Mouse (Mus musculus) 416B (cell line): Measurements from ENCODE around the gene Hspg2.

Source experiments
- DNase-seq: peaks from one replicate; pipeline ENCODE4 v3.0.0; 2011; ENCODE audit warnings: low read depth

Gene Hspg2

DNA sequence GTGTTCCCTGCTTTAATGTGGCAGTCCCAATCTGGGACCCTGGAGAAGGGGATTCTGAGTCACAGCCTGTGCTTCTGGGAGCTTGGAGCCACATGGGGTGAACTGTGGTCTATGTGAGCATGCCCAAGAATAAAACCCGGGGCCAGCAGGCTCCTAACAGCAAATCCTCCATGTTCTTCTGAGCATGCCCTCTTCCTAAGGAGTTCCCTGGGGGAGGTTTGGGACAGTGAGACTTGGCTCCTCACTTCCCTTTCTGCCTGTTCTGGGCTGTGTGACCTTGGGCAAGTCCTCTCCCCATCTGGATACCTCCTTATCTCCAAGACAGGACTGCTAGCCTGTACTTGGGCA is 12.4 kb downstream of the Hspg2 start:
- DNase-seq: no peak

DNA sequence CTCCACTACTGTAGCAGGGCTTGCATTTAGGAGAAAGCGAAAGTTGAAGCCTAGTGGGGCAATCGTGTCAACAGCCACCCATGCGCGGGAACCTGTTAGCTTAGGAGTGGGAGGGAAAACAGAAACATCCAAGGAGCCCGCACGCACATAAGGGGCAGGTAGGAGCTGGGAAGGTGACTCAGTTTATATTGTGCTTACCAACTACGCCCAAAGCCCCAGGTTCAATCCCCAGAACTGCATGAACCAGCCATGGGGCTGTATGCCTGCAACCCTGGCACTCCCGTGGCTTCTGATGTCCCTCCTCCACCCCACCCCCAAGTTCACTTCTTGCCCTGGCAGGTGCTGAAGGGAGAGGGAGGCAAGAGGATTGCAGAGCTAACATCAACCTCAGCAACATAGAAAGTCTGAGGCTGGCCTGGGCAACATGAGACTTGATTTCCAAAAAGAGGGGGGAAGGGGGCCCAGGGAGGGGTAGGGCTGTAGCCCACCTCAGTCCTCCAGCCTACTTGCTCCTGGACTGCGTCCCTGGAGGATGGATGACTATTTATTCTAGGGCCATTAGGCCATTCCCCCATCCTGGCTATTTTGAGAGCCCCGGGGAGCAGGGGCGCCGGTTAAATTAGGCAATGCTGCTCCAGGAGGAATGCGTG is 12.9 kb downstream of the Hspg2 start:
- DNase-seq: no peak

DNA sequence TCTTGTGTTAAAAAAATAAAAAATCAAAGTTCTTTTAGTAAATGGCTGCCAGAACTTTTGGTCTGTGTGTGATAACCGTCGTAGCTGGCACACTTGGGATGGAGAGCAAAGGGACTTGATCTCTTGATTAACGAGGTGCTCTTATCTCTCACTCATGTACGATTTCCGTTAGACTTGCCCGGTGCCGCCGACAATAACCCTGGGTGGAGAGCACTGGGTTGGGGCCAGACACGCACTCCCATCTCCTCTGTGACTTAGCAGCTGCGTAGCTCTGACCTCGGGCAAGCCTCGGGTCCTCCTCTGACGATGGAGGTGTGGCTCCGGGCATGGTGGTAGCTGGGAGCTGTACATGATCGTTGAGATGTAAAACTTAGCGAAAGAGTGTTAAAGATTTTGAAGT is 15.3 kb downstream of the Hspg2 start:
- no peak for DNase-seq

DNA sequence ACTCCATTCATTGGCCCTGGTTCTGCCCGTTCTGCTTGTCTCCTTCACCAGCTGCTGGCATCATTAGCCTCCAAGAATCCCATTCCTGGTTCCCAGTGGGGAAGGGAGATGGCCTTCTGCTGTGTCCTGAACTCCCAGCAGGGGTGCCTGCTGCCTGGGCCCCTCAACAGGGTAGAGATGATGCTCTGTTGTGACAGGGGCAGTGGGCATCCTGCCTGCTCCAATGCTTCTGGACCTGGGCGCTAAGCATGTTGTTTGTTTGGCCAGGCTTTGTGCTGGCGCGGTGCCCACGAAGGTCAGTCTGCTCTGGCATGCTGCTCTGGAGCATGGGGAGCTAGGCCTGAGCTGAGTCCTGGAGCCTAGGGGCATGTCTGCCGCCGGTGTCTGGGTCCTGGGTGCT is 16.0 kb downstream of the Hspg2 start:
- DNase-seq: no peak

DNA sequence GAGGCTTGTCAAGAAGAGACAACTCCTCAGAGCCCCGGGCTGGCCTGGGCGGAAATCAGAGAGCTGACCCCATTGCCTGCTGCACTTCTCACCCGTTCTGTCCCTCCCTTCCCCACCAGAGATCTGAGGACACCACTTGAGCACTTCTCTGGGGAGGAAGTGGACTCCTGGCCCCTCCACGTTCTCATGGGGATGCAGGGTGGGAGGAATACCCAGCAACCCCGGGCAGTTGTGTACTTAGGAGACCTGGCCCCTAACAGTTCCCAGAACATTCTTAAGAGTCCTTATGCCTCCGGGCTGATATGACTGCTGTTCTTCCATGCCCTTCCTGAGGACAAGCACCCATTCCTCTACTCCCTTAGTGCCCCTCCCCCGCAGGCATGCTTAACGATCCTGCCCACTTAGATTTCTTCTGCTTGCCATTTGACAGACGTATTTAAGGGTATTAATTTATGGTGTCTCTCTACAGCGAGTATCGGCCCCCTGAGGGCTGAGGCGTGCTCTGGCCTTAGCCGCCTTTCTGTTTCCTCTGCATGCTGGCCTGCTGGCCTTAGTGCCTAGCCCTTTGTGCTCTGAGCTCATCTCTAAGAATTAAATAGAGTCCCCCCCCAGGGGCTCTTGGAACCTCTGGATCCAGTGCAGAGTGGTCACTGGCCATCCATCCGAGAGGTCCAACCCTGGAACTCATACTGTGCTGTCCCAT is 16.8 kb downstream of the Hspg2 start:
- DNase-seq: no peak

DNA sequence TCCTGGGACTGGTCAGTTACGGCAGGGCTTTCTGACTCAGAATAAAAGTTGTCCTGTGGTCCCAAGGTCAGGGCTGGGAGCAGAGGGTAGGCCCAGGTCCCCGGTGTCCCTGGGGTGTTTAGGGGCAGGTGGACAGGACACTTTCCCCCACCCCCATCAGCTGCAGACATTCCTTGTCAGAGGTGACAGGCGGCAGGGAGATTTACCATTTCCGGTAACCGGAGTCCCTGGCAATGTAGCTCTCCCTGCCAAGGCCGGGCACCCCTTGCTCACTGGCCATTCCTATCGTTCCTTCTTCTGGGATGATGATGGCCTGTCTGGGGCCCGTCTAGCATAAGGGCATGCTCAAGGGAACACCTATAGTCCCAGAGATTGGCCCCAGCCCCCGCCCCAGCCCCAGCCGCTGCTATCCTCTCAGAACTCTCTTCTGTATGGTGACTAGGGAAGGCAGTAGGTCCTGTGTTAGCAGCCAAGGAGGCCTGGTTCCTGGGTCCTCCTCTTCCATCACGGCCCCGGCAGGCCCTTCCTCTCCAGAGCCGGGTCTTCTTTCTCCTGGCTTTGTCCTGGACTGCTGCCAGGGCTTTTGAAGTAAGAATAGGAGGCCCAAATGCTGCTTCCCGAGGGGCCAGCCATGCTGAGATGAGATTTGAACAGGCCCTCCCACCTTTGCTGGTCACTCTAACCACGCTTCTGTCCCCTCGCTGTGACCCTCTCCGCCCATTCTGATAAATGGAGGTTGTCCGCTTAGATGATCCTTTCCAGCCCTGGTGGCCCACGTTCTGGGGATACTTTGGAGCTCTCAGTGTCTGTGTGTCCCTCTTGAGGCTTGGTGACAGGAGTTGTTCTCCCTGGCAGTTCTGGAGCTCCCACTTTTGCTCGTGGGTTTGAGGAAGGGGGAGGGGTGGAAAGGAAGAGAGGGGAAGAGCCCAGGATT is 17.8 kb downstream of the Hspg2 start:
- DNase-seq: no peak

DNA sequence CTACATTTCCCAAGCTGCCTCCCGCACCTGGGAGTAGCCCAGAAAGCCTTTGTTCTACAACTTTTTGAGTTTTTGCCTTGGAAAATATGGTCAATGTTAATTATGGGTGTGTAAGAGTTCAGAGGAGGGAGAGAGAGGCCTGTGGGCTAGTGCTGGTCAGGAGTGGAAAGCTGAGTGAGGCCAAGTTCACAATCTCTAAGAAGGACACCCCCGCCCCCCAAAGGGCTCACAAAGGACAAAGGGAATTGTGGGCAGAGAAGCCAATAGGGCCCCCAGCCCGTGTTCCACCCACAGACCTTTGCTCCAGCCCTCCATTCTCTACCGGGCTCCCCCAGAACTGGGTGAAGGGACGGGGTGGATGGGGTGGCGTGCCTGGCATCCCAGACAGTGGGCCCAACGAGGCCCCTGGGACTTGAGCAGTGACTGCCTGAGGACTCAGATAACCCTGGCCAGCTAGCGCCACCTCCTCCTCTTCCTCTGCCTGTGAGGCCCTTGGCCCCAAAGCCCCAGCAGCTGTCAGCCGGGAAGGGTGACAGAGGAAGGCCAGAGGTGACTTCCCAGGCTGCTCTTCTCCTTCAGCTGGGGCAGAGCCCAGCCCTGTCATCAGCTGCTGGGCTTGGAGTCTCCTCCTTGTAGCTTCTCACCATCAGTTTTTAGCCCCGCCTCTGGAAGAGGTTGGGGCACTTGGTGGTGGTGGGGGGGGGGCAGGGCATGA is 18.9 kb downstream of the Hspg2 start:
- no peak for DNase-seq

DNA sequence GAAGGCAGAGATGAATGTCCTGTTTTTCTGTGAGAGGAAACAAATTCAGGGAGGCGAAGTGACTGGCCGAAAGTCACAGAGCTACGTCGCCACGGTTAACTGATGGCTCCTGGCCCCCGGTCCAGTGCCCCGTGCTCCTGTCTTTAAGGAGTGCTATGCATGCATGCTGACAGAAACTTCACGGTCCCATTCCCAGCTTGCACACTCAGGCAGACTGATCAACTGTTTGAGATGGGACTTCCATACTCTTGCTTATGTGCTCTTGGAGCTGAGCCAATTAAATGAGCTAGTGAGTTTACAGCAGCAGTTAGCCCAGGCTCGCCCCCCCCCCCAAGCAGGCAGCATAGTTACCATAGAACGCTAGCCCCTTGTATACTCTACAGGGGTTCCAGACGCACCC is 19.5 kb downstream of the Hspg2 start:
- DNase-seq: no peak

DNA sequence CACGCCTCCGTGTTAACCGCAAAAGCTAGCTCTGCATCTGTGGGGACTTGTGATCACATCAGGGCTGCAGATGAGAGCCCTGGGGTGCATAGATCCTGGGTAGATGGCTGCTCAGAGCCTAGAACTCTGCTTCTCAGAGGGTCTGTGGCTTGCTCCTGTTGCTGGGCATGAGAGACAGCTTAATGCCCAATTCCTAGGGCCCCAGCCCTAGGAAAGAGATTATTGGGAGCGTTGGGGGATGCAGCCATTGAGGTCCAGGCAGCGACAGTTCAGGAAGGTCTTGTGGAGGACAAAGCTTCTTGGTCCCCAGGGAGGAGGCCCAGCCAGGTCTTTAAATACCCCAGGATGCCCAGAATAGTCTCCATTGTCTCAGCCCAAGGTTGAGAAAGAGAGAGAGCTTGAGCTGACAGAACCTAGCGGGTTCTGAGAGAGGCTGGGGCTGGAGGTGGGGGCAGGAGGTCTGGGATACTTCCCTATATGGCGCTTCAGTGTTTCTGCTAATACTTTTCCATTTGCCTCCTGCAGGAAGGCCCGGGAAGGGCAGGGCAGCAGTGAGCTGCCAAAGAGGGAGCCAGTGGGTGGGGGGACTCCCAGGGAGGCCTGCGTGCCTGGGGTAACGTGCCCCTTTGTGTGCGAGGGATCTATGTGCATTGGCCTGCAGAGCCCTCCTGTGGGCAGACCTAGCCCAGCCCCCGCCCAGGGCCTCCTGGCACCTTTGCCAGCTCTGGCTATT is 20.2 kb downstream of the Hspg2 start:
- no peak for DNase-seq

DNA sequence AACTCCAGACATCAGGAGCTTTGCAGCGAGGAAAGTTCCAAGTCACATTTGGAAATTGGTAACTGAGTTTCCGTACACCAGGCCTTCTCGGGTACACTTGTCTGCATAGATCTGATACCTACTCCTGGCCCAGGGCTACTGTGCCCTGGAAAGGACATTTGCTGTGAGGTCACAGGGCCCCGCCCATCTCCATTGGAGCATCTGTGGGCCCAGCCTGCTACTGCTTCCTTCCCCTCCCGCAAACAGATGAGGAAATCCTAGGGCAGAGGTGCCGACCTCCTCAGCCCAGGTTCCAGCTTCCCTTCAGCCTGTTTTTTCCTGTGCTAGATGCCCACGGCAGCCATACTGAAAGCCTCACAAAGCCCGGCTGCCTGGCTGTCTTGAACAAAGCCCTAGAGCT is 21.4 kb downstream of the Hspg2 start:
- no peak for DNase-seq

DNA sequence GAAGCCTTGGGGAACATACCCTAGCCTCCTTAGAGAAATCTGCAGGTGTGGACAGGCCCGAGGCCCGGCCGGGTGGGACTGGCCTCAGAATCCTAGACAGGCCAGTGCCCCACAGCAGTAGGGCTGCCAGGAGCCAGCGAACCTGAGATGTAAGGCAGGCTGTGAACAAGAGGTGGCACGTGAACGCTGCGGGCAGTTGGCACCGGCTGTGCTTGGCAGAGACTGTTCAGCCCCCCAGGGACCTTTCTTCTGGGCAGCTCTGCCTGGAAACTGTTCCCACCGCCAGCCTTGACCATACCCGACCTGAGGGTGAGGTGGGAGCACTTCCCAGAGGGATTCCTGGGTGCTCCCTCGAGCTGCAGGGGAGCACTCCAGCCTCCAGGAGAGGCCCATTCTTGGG is 24.0 kb downstream of the Hspg2 start:
- no peak for DNase-seq

DNA sequence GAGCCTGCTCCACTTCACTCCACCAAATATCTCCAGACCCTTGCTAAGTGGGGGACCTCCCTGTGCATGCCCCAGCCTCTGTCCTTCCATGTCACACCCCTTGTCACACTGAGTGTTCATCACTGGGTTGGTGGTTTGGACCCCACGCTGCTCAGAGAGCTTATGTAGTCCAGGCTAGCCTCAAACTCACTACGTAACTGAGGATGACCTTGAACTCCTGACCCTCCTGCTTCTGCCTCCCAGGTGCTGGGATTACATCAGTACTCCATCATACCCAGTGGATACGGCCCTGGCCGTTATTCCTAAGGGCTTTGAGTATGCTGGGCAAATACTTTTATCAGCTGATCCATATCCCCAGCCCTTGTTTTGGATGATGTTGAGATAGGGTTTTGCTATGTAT is 24.6 kb downstream of the Hspg2 start:
- DNase-seq: no peak

DNA sequence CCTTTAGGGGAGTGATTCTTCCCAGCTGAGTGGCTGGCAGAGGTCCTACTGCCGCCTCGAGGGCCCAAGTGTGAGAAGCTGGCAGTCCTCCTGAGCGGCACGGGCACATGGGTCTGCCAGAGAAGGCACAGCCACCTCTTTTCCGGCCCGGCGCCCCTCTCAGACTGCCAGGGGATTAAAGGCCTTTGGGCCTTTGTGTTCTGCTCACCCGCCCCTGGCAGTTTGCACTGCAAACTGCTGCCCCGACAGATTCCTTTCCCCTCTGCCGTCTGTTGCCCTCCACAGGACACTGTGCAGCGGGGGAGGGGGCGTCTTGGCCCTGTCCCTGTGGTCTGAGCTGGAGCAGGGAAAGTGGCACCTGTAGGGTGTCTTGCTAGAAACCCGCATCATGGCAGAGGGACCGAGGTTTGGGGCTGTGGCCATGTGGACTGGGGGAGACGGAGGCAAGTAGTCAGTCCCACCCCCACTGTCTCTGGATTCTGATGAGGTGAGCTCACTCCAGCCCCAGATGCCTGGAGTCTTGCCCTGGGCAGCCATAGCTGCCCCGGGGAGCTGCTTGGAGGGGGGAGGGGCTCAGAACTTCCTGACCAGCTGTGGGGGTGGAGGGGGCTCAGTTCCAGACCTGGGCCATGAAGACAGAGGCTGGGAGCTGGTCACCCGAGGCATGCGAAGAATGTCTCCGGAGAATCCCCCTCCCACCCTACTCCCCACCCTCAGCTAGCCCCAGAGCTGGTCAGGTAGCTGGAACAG is 26.4 kb downstream of the Hspg2 start:
- no peak for DNase-seq

DNA sequence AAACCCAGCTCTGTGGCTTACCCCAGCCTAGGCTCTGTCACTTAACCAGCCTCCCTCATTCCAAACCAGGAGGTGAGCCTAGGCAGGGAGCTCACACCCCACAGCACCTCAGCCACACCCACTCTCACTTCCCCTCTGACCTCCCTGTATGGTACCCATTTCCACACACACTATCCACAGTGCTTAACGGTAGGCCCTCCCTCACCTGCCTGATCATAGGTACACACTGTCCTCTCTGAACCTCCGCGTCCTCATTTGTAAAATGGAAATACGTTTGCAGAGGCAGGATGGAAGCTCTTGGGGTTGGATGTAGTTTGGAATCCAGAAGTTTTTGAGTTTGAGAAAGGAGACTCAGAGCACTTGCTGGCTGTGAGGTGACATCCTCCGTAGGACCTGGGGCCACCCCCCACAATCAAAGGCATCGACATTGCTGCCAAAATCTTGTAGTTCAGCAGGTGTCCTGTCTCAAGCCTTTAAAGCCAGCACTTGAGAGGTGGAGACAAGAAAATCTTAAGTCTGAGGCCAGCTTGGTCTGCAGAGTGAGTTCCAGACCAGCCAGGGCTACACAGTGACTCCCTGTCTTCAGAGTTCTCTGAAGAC is 27.0 kb downstream of the Hspg2 start:
- no peak for DNase-seq

DNA sequence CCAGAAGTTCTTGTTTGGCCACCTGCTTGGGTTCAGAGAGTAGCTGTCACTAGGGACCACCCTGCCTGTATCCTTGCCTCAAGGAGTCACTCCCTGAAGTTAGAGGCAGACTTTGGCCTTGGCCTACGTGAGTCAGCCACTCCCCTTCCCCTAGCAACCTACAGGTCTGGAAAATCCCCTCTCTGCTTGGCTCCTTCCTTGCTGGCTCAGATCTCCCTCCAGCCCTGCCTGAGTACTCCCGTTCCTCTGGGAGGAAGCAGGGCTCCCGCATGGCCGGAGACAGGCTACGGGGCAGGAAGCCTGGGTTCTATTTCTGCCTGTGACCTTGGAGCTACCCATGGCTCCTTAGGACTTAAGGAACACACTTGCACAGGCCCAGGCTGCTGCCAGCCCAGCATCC is 28.8 kb downstream of the Hspg2 start:
- DNase-seq: no peak

DNA sequence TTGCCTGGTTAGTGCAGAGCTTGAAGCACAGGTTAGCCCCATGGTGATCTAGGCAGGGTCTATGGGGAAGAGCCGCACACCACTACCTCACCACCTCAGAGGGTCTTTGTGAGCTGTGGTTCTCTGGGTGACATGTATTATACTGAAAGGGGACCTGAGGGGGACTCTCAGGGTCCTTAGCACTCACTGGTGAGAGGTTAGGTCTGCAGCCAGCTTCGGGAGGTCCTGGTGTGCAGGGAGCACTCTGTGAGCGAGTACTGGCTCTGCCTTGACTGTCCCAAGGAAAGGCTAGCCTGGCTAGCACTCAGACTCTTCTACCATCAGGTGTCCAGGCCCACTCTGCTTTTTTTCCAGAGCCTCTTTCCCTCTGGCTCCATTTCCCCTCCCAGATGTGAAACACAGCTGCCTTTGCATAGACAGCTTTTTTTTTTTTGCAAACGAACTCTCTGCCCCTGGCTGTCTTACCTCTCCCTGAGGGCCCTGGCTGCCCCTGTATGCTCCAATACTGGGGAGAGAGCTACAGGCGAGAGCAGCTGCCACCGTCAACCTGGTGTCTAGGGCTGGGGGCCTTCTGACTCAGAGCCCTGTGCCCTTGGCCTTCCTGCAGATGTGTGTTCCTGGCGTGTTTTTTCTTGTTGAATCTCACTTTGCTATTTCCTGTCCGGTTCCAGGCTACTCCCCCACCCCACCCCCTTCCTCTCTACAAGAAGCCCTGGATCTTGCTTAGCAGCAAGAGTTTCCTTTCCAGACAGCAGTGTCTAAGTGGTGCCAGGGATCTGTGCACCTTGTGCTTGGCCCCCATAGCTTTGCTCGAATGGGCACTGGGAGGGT is 29.5 kb downstream of the Hspg2 start:
- peak; percentile 71 for DNase-seq

DNA sequence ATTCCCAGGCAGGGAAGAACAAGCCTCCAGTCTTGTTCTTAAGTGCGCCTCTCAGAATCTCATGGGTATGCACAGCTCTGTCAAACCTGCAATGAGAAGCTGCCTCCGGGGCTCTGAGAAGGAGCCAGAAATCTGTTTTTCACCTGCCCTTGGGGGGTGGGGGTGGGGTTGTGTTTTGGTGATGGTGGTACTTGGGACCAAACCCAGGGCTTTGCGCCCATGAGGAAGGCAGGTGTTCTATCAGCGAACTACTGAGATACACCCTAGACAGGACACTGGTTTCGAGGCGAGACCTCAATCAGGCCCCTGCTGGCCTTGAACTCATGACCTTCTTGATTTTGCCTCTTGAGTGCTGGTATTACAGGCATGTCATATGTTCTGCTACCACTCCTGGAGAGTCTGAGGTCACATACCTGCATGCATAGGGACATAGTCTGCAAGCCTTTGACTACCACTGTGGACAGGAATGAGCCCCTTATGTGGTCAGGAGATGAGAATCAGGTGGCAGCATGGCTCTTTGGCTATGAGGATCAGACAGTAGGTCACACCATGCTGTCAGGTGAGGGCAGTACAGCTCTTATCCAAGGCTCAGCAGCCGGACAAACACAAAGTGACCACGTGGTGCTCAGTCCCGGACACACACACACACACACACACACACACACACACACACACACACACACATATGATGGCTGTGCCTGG is 30.5 kb downstream of the Hspg2 start:
- DNase-seq: no peak

DNA sequence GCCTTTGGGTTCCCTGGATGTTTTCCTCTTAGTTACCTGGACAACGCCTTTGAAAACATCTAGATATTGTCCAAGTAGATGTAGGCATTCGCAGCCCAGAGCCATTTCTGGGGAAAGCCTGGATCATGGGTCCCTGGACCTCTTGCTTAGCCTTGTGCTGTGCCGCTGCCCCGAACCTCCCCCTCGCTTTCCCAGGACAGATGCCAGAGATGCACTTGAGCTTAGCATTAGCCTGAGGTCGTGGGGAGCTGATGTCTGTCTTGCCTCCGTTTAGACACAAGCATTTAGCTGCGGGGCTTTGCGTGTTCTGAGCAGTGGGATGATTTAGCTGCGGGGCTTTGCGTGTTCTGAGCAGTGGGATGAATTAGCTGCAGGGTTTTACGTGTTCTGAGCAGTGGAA is 31.6 kb downstream of the Hspg2 start:
- no peak for DNase-seq

DNA sequence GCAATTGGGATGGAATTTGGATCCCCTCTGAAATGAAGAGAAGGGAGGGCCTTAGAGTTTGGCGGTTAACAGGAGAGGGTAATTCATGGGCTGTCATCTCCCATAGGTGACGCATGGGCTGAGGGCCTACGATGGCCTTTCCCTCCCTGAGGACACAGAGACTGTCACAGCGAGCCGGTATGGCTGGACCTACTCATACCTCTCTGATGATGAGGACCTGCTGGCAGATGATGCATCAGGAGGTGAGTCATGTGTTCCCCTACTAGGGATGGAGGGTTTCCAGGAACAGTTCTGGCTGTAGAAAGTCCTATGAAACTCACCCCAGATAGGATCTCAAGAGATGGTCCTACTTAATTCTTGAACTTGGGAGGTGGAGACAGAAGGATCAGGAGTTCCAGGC is 32.4 kb downstream of the Hspg2 start:
- no peak for DNase-seq
